Mouse (Mus musculus) activated CD4-positive, CD25-positive, alpha-beta regulatory T cell, adult 4 months (primary cell): ENCODE measurements around the gene Lrrc10. TPM values are rescaled to one million over a fixed set of nuclear protein-coding genes. Genes with fewer than 3 reads are reported as not detected.
"Not testable (repeated sequence)": the region's sequence is repeated elsewhere in the genome, so short reads cannot be mapped to it uniquely, and the experiment has no call there.

Experiments
- ATAC-seq: one replicate; pipeline ENCODE4 v1.8.0; 2017
- polyA plus RNA-seq, 2 experiments: library from polyadenylated mRNA; unstranded; fragments of 100-300 nt; shearing (Covaris generic); gene quantifications; one replicate each; pipeline ENCODE4 v1.2.1; 2017

Gene Lrrc10
- polyA plus RNA-seq, result not detected

GRCm38 (mm10) chr10:117045175-117046056, at the start of gene Lrrc10:
Gene Lrrc10 (plus strand): TSS chr10:117045341.
- no peak for ATAC-seq

GRCm38 (mm10) chr10:116995584-116996235, 49.4 kb upstream of the Lrrc10 start:
- no peak for ATAC-seq

- no peak for ATAC-seq
Observed at GRCm38 (mm10) chr10:116996236-116996600, 48.9 kb upstream of the Lrrc10 start.

GRCm38 (mm10) chr10:116998716-116999455, 46.3 kb upstream of the Lrrc10 start:
- no peak for ATAC-seq

GRCm38 (mm10) chr10:117000975-117001374, 44.2 kb upstream of the Lrrc10 start:
- ATAC-seq, result no peak

GRCm38 (mm10) chr10:117004695-117005094, 40.4 kb upstream of the Lrrc10 start:
- ATAC-seq, result no peak

- ATAC-seq, result no peak
Observed at GRCm38 (mm10) chr10:117005707-117006464, 39.3 kb upstream of the Lrrc10 start.

GRCm38 (mm10) chr10:117009691-117010090, 35.5 kb upstream of the Lrrc10 start:
- ATAC-seq, result no peak

GRCm38 (mm10) chr10:117011047-117011446, 34.1 kb upstream of the Lrrc10 start:
- ATAC-seq, result no peak

- no peak for ATAC-seq
Observed at GRCm38 (mm10) chr10:117013689-117014390, 31.3 kb upstream of the Lrrc10 start.

- no peak for ATAC-seq
Observed at GRCm38 (mm10) chr10:117014565-117014964, 30.6 kb upstream of the Lrrc10 start.

- no peak for ATAC-seq
Observed at GRCm38 (mm10) chr10:117018281-117018840, 26.8 kb upstream of the Lrrc10 start.

GRCm38 (mm10) chr10:117021020-117021754, 24.0 kb upstream of the Lrrc10 start:
- ATAC-seq, result no peak

GRCm38 (mm10) chr10:117023693-117024092, 21.4 kb upstream of the Lrrc10 start:
- no peak for ATAC-seq

GRCm38 (mm10) chr10:117025776-117026175, 19.4 kb upstream of the Lrrc10 start:
- ATAC-seq, result not testable (repeated sequence)

GRCm38 (mm10) chr10:117026176-117026575, 19.0 kb upstream of the Lrrc10 start:
- ATAC-seq, result no peak

- ATAC-seq, result no peak
Observed at GRCm38 (mm10) chr10:117031160-117031559, 14.0 kb upstream of the Lrrc10 start.

GRCm38 (mm10) chr10:117033785-117034184, 11.4 kb upstream of the Lrrc10 start:
- peak; percentile 69 for ATAC-seq

- no peak for ATAC-seq
Observed at GRCm38 (mm10) chr10:117040355-117040754, 4.8 kb upstream of the Lrrc10 start.

GRCm38 (mm10) chr10:117042295-117042694, 2.8 kb upstream of the Lrrc10 start:
- ATAC-seq, result no peak
